Mouse (Mus musculus) erythroblast, embryonic 14.5 days (primary cell): ENCODE measurements at regions not wholly inside any gene's neighbourhood (a gene's known extent, or its start where the extent isn't known, plus 50 kb on each side); places are given as distances from the start of the nearest gene placed in this dataset.

Source experiments
- GATA1 ChIP-seq: IDR thresholded peaks from 2 replicates; pipeline ENCODE4 v1.6.1; 2012; ENCODE audit warnings: low read length, inconsistent platforms, mixed read lengths
- TAL1 ChIP-seq: IDR thresholded peaks from 3 replicates; pipeline ENCODE4 v1.6.1; 2012; ENCODE audit warnings: low read length, inconsistent platforms, mixed read lengths

DNA sequence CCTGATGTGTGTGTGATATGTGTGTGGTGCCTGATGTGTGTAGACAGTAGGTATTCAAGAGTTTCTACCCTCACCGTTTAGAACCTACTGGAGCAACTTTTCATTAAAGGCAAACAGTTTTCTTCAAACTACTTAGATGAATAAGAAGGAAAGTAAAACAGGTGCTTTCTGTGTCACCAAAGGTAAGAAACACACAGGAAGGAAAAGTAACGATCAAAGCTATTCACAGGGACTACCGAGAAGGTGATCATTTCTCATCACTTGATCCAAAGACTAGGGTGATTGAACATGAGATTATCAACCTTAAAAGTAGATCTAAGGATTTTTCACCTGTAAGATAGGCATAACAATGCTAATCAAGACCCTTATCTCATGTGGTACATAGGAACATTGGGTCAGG lies 113.4 kb upstream of the Trib2 start:
- TF ChIP-seq GATA1: no peak
- no peak for TF ChIP-seq TAL1
